ENCODE assay signal across 12 mouse cellular contexts in genomic region chr11:35626161-35626885, GRCm38 (mm10).
DNase-seq lines count a peak whose midpoint lies in the region; TF ChIP-seq lines count a peak whose summit lies in the region.
"Had no signal": no experiment of that assay in that cellular context is flagged by ENCODE, and none has a peak within 500 bp of the region (broad histone marks: within the 10 kb centered on the region; RNA-seq: fewer than 3 reads in every experiment).

No protein-coding gene starts in this region.

- H3K27ac ChIP-seq in gastrocnemius, adult 2 months: no peak overlapping the region
- H3K27ac ChIP-seq: liver, embryonic 14.5 days; midbrain, embryonic 12.5 days had no signal

- no peak for TF ChIP-seq CTCF in gastrocnemius, adult 2 months (IDR thresholded peaks at IDR 0.05)

- intact Hi-C loops in gastrocnemius, adult 2 months (cut with DNase I): no loop called here
- intact Hi-C loops in left cerebral cortex, postnatal 14 days (cut with DNase I): no loop called here

- H3K4me3 ChIP-seq in gastrocnemius, adult 2 months: no peak overlapping the region
- H3K4me3 ChIP-seq: erythroblast, embryonic 14.5 days; midbrain, embryonic 12.5 days had no signal

- DNase-seq in cerebellum, postnatal 10 days: peak; percentile 50 to 60
- no peak for DNase-seq in cerebellum, adult 9-11 months
- DNase-seq in NIH3T3 (ENCODE audit: low read depth): peak; percentile 20
- peak; percentile 59 for DNase-seq in gastrocnemius, adult 2 months
- DNase-seq in kidney, adult 9 months: peak; percentile 16
- no peak for DNase-seq in layer of hippocampus, postnatal 25 days (ENCODE audit: extremely low spot score in 1 of 2, low spot score in 1 of 2)
- no peak for DNase-seq in T-cell, adult 2 months (ENCODE audit: low spot score)
- no peak for DNase-seq in left cerebral cortex, postnatal 14 days (ENCODE audit: low spot score in 2 of 2)
- DNase-seq: B cell, adult 2 months had no signal

Comparison
In these comparisons a context has a peak if more than half of its experiments do, and no peak if none do; other contexts are left out.
1. DNase-seq: peak in cerebellum, postnatal 10 days (2 of 2), NIH3T3 (single experiment), gastrocnemius, adult 2 months (single experiment) and kidney, adult 9 months (single experiment); none in cerebellum, adult 9-11 months (single experiment), layer of hippocampus, postnatal 25 days (0 of 2), T-cell, adult 2 months (single experiment) and left cerebral cortex, postnatal 14 days (0 of 2).